Mouse (Mus musculus): ENCODE results near the gene Psme2. TPM values are rescaled to one million over a fixed set of nuclear protein-coding genes. Genes with fewer than 3 reads are reported as not detected.

The Psme2 gene
- polyA plus RNA-seq, 2 experiments: 78.5 to 239 TPM

DNA sequence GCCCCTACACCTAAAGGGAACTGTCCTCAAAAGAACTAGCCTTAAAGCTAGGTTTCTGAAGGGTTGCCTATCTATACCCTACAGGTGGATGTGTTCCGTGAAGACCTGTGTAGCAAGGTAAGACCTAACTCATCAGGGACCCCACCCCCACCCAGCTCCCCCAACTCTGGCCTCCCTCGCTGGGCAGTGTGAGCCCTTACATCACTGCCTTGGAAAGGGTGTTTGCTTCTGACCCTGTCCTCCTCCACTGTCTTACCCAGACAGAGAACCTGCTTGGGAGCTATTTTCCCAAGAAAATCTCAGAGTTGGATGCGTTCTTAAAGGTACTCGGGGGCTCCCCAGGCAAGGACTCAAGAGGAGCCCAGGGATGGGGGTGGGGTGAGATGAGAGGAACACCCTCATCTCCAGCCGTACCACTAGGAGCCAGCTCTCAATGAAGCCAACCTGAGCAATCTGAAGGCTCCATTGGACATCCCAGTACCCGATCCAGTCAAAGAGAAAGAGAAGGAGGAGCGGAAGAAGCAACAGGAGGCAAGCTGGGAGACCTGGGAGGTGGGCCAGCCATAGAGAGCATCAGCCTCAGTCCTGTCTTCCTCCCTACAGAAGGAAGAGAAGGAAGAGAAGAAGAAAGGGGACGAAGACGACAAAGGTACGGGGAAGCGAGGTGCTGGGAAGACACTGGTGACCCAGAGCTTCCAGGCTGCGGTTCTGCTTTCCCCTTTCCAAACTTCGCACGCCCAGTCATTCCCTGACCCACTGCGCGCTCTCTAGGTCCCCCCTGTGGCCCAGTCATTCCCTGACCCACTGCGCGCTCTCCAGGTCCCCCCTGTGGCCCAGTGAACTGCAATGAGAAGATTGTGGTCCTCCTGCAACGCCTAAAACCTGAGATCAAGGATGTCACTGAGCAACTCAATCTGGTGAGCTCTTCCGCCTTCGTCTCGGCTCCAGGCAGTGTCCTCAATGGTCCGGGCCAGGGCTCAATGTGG is 11.1 kb downstream of the Psme2 start:
- H3K27me3 ChIP-seq (ENCODE audit: control insufficient read depth, insufficient read depth, low read length): no peaks in the 10 kb centered on the region
- TF ChIP-seq POLR2A (IDR thresholded peaks at IDR 0.05; ENCODE audit: borderline replicate concordance, extremely low read depth, insufficient read depth, insufficient read length): no peak
- no peak overlapping the region for H3K9ac ChIP-seq (ENCODE audit: low read depth, low read length, severe bottlenecking)
- H3K4me3 ChIP-seq (replicated peaks; ENCODE audit: low read length): no peak overlapping the region
- ATAC-seq (ENCODE audit: low FRiP score, low read depth) (no peak), DNase-seq (ENCODE audit: low spot score) (no peak)
- H3K27ac ChIP-seq (replicated peaks; ENCODE audit: low read depth, low read length): no peak overlapping the region
- peaks cover 19% of the 10 kb centered on the region for H3K36me3 ChIP-seq (ENCODE audit: control insufficient read depth, insufficient read depth, low read length)
- peaks cover 9% of the 10 kb centered on the region for H3K4me1 ChIP-seq (ENCODE audit: control insufficient read depth, insufficient read depth, low read length)
- WGBS: 80% methylated on average over 23 of the region's 23 CpGs
- H3K9me3 ChIP-seq (ENCODE audit: control insufficient read depth, low read length): no peaks in the 10 kb centered on the region
- no peak overlapping the region for H3K4me2 ChIP-seq (replicated peaks; ENCODE audit: low read depth, low read length, severe bottlenecking)

- Histone ChIP-seq H3K27ac (replicated peaks; ENCODE audit: low read depth, low read length) (peak overlapping the region; percentile 69; the same call in 1 of the 2 replicates), H3K4me2 (replicated peaks; ENCODE audit: low read depth, low read length, severe bottlenecking) (peak overlapping the region; percentile 84), H3K27me3 (ENCODE audit: control insufficient read depth, insufficient read depth, low read length) (no peaks in the 10 kb centered on the region), H3K9ac (ENCODE audit: low read depth, low read length, severe bottlenecking) (peak overlapping the region; percentile 79), H3K4me1 (ENCODE audit: control insufficient read depth, insufficient read depth, low read length) (peaks cover 9% of the 10 kb centered on the region), H3K36me3 (ENCODE audit: control insufficient read depth, insufficient read depth, low read length) (peaks cover 19% of the 10 kb centered on the region), H3K9me3 (ENCODE audit: control insufficient read depth, low read length) (no peaks in the 10 kb centered on the region), H3K4me3 (replicated peaks; ENCODE audit: low read length) (peak overlapping the region; percentile 78)
- DNase-seq (ENCODE audit: low spot score) (no peak), ATAC-seq (ENCODE audit: low FRiP score, low read depth) (peak; percentile 14)
- TF ChIP-seq POLR2A (IDR thresholded peaks at IDR 0.05; ENCODE audit: borderline replicate concordance, extremely low read depth, insufficient read depth, insufficient read length): no peak
- 23% methylated on average over 6 of the region's 6 CpGs for WGBS
Observed at GRCm38 (mm10) chr14:55578668-55579269, 12.1 kb downstream of the Psme2 start.

GRCm38 (mm10) chr14:55577871-55578667 is 12.8 kb downstream of the Psme2 start, which contains the start of gene Psme1:
Gene Psme1 (plus strand): TSS chr14:55578123.
- Histone ChIP-seq H3K27me3 (ENCODE audit: control insufficient read depth, insufficient read depth, low read length) (no peaks in the 10 kb centered on the region), H3K27ac (replicated peaks; ENCODE audit: low read depth, low read length) (peak within 1 kb of the TSS; percentile 69; the same call in 1 of the 2 replicates), H3K4me2 (replicated peaks; ENCODE audit: low read depth, low read length, severe bottlenecking) (peak within 1 kb of the TSS; percentile 84), H3K36me3 (ENCODE audit: control insufficient read depth, insufficient read depth, low read length) (peaks cover 19% of the 10 kb centered on the region), H3K9me3 (ENCODE audit: control insufficient read depth, low read length) (no peaks in the 10 kb centered on the region), H3K4me1 (ENCODE audit: control insufficient read depth, insufficient read depth, low read length) (peaks cover 9% of the 10 kb centered on the region), H3K4me3 (replicated peaks; ENCODE audit: low read length) (peak within 1 kb of the TSS; percentile 78), H3K9ac (ENCODE audit: low read depth, low read length, severe bottlenecking) (peak within 1 kb of the TSS; percentile 79)
- 0 out of 2 replicates have a peak, but pooled peaks have one; percentile 12 for TF ChIP-seq POLR2A (IDR thresholded peaks at IDR 0.05; ENCODE audit: borderline replicate concordance, extremely low read depth, insufficient read depth, insufficient read length)
- DNase-seq (ENCODE audit: low spot score): peak; percentile 91
- 1% methylated on average over 29 of the region's 32 CpGs for WGBS
- ATAC-seq (ENCODE audit: low FRiP score, low read depth): peak; percentile 88

DNA sequence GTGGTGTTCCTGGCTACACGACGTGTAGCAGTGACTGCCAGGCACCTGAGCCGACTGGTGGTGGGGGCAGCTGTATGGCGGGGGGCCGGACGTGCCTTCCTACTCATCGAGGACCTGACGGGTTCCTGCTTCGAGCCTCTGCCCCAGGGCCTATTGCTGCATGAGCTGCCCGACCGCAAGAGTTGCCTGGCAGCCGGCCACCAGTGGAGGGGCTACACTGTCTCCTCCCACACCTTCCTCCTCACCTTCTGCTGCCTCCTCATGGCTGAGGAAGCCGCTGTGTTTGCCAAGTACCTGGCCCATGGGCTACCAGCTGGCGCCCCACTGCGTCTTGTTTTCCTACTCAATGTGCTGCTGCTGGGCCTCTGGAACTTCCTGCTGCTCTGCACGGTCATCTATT is 14.5 kb downstream of the Psme2 start:
- Histone ChIP-seq H3K4me3 (replicated peaks; ENCODE audit: low read length) (0 out of 2 replicates have a peak overlapping the region, but pooled peaks have one; percentile 7), H3K4me2 (replicated peaks; ENCODE audit: low read depth, low read length, severe bottlenecking) (no peak overlapping the region), H3K9me3 (ENCODE audit: control insufficient read depth, low read length) (no peaks in the 10 kb centered on the region), H3K9ac (ENCODE audit: low read depth, low read length, severe bottlenecking) (no peak overlapping the region), H3K27ac (replicated peaks; ENCODE audit: low read depth, low read length) (no peak overlapping the region), H3K27me3 (ENCODE audit: control insufficient read depth, insufficient read depth, low read length) (no peaks in the 10 kb centered on the region), H3K36me3 (ENCODE audit: control insufficient read depth, insufficient read depth, low read length) (peaks cover 10% of the 10 kb centered on the region; the same call in 1 of the 2 replicates), H3K4me1 (ENCODE audit: control insufficient read depth, insufficient read depth, low read length) (peaks cover 9% of the 10 kb centered on the region)
- no peak for ATAC-seq (ENCODE audit: low FRiP score, low read depth)
- no peak for DNase-seq (ENCODE audit: low spot score)
- TF ChIP-seq POLR2A (IDR thresholded peaks at IDR 0.05; ENCODE audit: borderline replicate concordance, extremely low read depth, insufficient read depth, insufficient read length): no peak
- WGBS: 80% methylated on average over 16 of the region's 16 CpGs

All from limb, embryonic 14.5 days (tissue).